In genomic region chr12:66027535-66027934, GRCm38 (mm10) we compare ENCODE assay signal across 14 mouse cellular contexts.
"Had no signal": no experiment of that assay in that cellular context is flagged by ENCODE, and none has a peak within 500 bp of the region (broad histone marks: within the 10 kb centered on the region; RNA-seq: fewer than 3 reads in every experiment).

No protein-coding gene starts in this region.

- H3K4me1 ChIP-seq: neural tube, embryonic 15.5 days; stomach, embryonic 15.5 days had no signal

- H3K9me3 ChIP-seq: neural tube, embryonic 15.5 days; stomach, embryonic 15.5 days had no signal

- DNase-seq: right cerebral cortex, adult 18-20 months; right cerebral cortex, postnatal 14 days; right cerebral cortex, postnatal 25 days; right cerebral cortex, postnatal 4 days; spleen, adult 18-20 months; thymus, adult 18-20 months; thymus, adult 2 months; thymus, postnatal 14 days; thymus, postnatal 25 days; thymus, postnatal 36 days; thymus, postnatal 4 days had no signal

- H3K4me2 ChIP-seq: neural tube, embryonic 15.5 days; stomach, embryonic 15.5 days had no signal

- H3K27ac ChIP-seq: neural tube, embryonic 15.5 days; stomach, embryonic 15.5 days; stomach, postnatal 0 days had no signal

- H3K27me3 ChIP-seq: neural tube, embryonic 15.5 days; stomach, embryonic 15.5 days had no signal

- H3K4me3 ChIP-seq: neural tube, embryonic 15.5 days; stomach, embryonic 15.5 days had no signal

- H3K36me3 ChIP-seq: neural tube, embryonic 15.5 days; stomach, embryonic 15.5 days had no signal

- H3K9ac ChIP-seq: neural tube, embryonic 15.5 days; stomach, embryonic 15.5 days had no signal
